Mouse (Mus musculus) erythroblast, embryonic 14.5 days (primary cell): Measurements from ENCODE around the gene Rbms3.

Source experiments
- GATA1 ChIP-seq: IDR thresholded peaks from 2 replicates; pipeline ENCODE4 v1.6.1; 2012; ENCODE audit warnings: low read length, inconsistent platforms, mixed read lengths
- TAL1 ChIP-seq: IDR thresholded peaks from 3 replicates; pipeline ENCODE4 v1.6.1; 2012; ENCODE audit warnings: low read length, inconsistent platforms, mixed read lengths

DNA sequence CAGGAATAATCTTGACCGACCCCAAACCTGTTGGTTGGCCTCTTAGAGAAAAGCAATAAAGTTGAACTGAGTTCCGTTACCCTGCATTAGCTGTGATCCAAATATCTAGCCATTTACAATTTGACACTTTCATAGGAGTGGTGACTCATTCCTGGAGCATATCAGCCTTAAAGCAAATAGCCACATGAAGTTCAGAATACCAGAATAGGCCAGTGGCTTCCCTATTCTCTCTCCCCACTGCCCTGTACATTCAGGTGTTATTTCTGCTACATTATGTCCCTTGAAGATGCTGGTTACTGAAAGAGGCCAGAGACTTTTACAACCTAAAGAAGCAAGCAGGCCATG lies 755.8 kb downstream of the Rbms3 start:
- TF ChIP-seq TAL1 (no peak), GATA1 (no peak)
